Mouse (Mus musculus) left cerebral cortex, postnatal 36 days (tissue): ENCODE measurements at regions not wholly inside any gene's neighbourhood (a gene's known extent, or its start where the extent isn't known, plus 50 kb on each side); places are given as distances from the start of the nearest gene placed in this dataset.

Source experiments
- DNase-seq, 2 experiments: peaks; one replicate each; pipeline ENCODE4 v3.0.0; 2021 to 2022; ENCODE audit warnings: low spot score in 2 of 2, mixed read lengths in 1 of 2
- intact Hi-C: fragments of 180-260 bp; cut with DNase I; formaldehyde crosslinking; loops from one replicate; pipeline ENCODE4 v1.15.1; 2025

- intact Hi-C loops, result no loop called here
- DNase-seq, result no peak
Measured at GRCm38 (mm10) chr6:17157270-17157669, 92.3 kb downstream of the Tes start.

GRCm38 (mm10) chr6:17169971-17170781, 105.2 kb downstream of the Tes start:
- peak; percentile 49 to 64 for DNase-seq
- intact Hi-C loops, result loop anchor here (10.0 kb wide), 1 partner anchor 115 kb away; the partner anchor contains the start of gene Cav2

- DNase-seq, result no peak
- intact Hi-C loops, result loop anchor here (10.0 kb wide), 1 partner anchor 114 kb away; the partner anchor contains the start of gene Cav2
Measured at GRCm38 (mm10) chr6:17170782-17171272, 105.9 kb downstream of the Tes start.

GRCm38 (mm10) chr6:17171273-17172011, 106.5 kb downstream of the Tes start:
- intact Hi-C loops, result loop anchor here (10.0 kb wide), 1 partner anchor 113 kb away; the partner anchor contains the start of gene Cav2
- DNase-seq, result peak; percentile 17 to 47

- intact Hi-C loops, result loop anchor here (10.0 kb wide), 1 partner anchor 113 kb away; the partner anchor contains the start of gene Cav2
- DNase-seq, result no peak
Measured at GRCm38 (mm10) chr6:17172050-17172449, 107.1 kb downstream of the Tes start.

GRCm38 (mm10) chr6:17177153-17177552, 103.8 kb upstream of the Cav2 start:
- DNase-seq, result no peak
- intact Hi-C loops, result loop anchor here (10.0 kb wide), 1 partner anchor 108 kb away; the partner anchor contains the start of gene Cav2

- DNase-seq, result no peak
- intact Hi-C loops, result loop anchor here (10.0 kb wide), 1 partner anchor 105 kb away; the partner anchor contains the start of gene Cav2
Measured at GRCm38 (mm10) chr6:17179476-17179875, 101.5 kb upstream of the Cav2 start.

GRCm38 (mm10) chr6:17186604-17187003, 94.4 kb upstream of the Cav2 start:
- intact Hi-C loops, result no loop called here

GRCm38 (mm10) chr6:17187106-17187505, 93.9 kb upstream of the Cav2 start:
- DNase-seq, result no peak
- intact Hi-C loops, result no loop called here

More at GRCm38 (mm10) chr6:17186604-17187003, 94.4 kb upstream of the Cav2 start:
- no peak for DNase-seq

GRCm38 (mm10) chr6:17195538-17195937, 85.4 kb upstream of the Cav2 start:
- no peak for DNase-seq
- intact Hi-C loops, result no loop called here

- intact Hi-C loops, result no loop called here
- DNase-seq, result no peak
Measured at GRCm38 (mm10) chr6:17197728-17198397, 83.1 kb upstream of the Cav2 start.

GRCm38 (mm10) chr6:17198876-17199275, 82.1 kb upstream of the Cav2 start:
- DNase-seq, result no peak
- intact Hi-C loops, result no loop called here

GRCm38 (mm10) chr6:17201916-17202636, 78.9 kb upstream of the Cav2 start:
- intact Hi-C loops, result no loop called here
- no peak for DNase-seq

- intact Hi-C loops, result no loop called here
- DNase-seq, result no peak
Measured at GRCm38 (mm10) chr6:17203302-17203701, 77.7 kb upstream of the Cav2 start.

- no peak for DNase-seq
- intact Hi-C loops, result no loop called here
Measured at GRCm38 (mm10) chr6:17203900-17204686, 76.9 kb upstream of the Cav2 start.

GRCm38 (mm10) chr6:17206932-17207331, 74.1 kb upstream of the Cav2 start:
- intact Hi-C loops, result no loop called here
- no peak for DNase-seq

- intact Hi-C loops, result no loop called here
- no peak for DNase-seq
Measured at GRCm38 (mm10) chr6:17209792-17210191, 71.2 kb upstream of the Cav2 start.

- DNase-seq, result no peak
Measured at GRCm38 (mm10) chr6:17211346-17211745, 69.6 kb upstream of the Cav2 start.

More at GRCm38 (mm10) chr6:17211346-17211745, 69.6 kb upstream of the Cav2 start:
- intact Hi-C loops, result no loop called here
